Mouse (Mus musculus): Measurements from ENCODE around the gene Hba-a1.

- TF ChIP-seq CTCF (IDR thresholded peaks at IDR 0.05; ENCODE audit: low read depth) (no peak), EP300 (optimal IDR thresholded peaks at IDR 0.05) (no peak)
Observed at GRCm38 (mm10) chr11:32316009-32316408, 32.7 kb downstream of the Hba-a1 start.

All from stomach, postnatal 0 days (tissue).